Mouse (Mus musculus) embryonic facial prominence, embryonic 14.5 days (tissue): ENCODE results near the gene Gal3st2b. TPM values are rescaled to one million over a fixed set of nuclear protein-coding genes. Genes with fewer than 3 reads are reported as not detected.
"Not testable (repeated sequence)": the region's sequence is repeated elsewhere in the genome, so short reads cannot be mapped to it uniquely, and the experiment has no call there.

Source experiments
- ATAC-seq: fragments of 200-750 bp; cut with Nextera tagmentation; 2 replicates; pipeline ENCODE4 v1.8.0; 2017; ENCODE audit warnings: low read depth, moderate number of reproducible peaks, moderate TSS enrichment
- DNase-seq: peaks from one replicate; pipeline ENCODE4 v3.0.0-alpha.2; 2015; ENCODE audit warnings: low spot score
- H3K27ac ChIP-seq: fragments of 300-500 bp; sonication (generic); replicated peaks from 2 replicates; pipeline ENCODE4 v1.5.1; 2014; ENCODE audit warnings: low read depth, mild to moderate bottlenecking, low read length, moderate library complexity
- H3K27me3 ChIP-seq: fragments of 300-500 bp; sonication (generic); replicated peaks from 2 replicates; pipeline ENCODE4 v1.6.1; 2014; ENCODE audit warnings: low read length; ENCODE audit not compliant: control insufficient read depth, insufficient read depth
- H3K36me3 ChIP-seq: fragments of 300-500 bp; sonication (generic); 2 replicates; pipeline ENCODE4 v1.6.1; 2014; ENCODE audit warnings: low read length, mixed read lengths; ENCODE audit not compliant: control insufficient read depth, insufficient read depth
- H3K4me1 ChIP-seq: fragments of 300-500 bp; sonication (generic); 2 replicates; pipeline ENCODE4 v1.6.1; 2014; ENCODE audit warnings: antibody characterized with exemption, low read length; ENCODE audit not compliant: control insufficient read depth, insufficient read depth
- H3K4me2 ChIP-seq: fragments of 300-500 bp; sonication (generic); 2 replicates; pipeline ENCODE4 v1.6.1; 2014; ENCODE audit warnings: low read depth, mild to moderate bottlenecking, low read length, moderate library complexity, mixed read lengths
- H3K4me3 ChIP-seq: fragments of 300-500 bp; sonication (generic); 2 replicates; pipeline ENCODE4 v1.5.1; 2014; ENCODE audit warnings: low read depth, mild to moderate bottlenecking, low read length
- H3K9ac ChIP-seq: fragments of 300-500 bp; sonication (generic); 2 replicates; pipeline ENCODE4 v1.6.1; 2014; ENCODE audit warnings: low read depth, mild to moderate bottlenecking, low read length, moderate library complexity, mixed read lengths
- H3K9me3 ChIP-seq: fragments of 300-500 bp; sonication (generic); 2 replicates; pipeline ENCODE4 v1.6.1; 2016; ENCODE audit warnings: low read length; ENCODE audit not compliant: control insufficient read depth
- WGBS: fragments of 180-500 bp; shearing (Covaris S2); extraction: QIAGEN DNeasy Blood & Tissue Kit; methylation state at CpG from one replicate; pipeline ENCODE4 v1.1.7; 2014; 5-methylcytosine and 5-hydroxymethylcytosine counted together
- polyA plus RNA-seq: library from polyadenylated mRNA; unstranded; fragments of >200 nt; fragmentation: Nextera tagmentation; extraction: Ambion mirVana; gene quantifications from 2 replicates; pipeline ENCODE4 v1.2.1, GENCODE M21; 2014

The Gal3st2b gene
- polyA plus RNA-seq, 1 experiment from 2014 or later = not detected

DNA sequence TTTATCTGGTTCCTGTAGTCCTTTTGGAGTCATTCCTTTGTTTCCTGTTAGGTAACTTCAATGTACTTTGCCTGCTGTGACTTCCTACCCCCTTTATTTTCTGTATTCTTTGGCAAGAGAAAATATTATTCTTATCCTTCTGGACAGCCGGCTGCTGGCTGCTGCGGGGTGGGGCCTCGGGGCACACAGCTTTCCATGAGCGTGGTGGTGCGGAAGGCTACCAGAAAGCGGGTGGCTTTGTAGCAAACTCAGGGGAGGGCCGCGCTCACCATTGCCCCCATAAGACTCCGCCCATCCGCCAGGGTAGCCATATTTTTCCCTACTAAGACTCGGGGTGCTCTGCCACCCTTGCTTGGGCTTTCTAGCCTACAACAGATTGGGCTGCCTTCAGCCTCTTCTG lies 31.0 kb downstream of the Gal3st2b start:
- H3K27me3 ChIP-seq, H3K4me1 ChIP-seq, H3K36me3 ChIP-seq, DNase-seq, H3K4me2 ChIP-seq, H3K9me3 ChIP-seq, H3K27ac ChIP-seq, H3K4me3 ChIP-seq, H3K9ac ChIP-seq, ATAC-seq: not testable (repeated sequence)
- no CpG with 5 or more reads among the region's 11 CpGs for WGBS

DNA sequence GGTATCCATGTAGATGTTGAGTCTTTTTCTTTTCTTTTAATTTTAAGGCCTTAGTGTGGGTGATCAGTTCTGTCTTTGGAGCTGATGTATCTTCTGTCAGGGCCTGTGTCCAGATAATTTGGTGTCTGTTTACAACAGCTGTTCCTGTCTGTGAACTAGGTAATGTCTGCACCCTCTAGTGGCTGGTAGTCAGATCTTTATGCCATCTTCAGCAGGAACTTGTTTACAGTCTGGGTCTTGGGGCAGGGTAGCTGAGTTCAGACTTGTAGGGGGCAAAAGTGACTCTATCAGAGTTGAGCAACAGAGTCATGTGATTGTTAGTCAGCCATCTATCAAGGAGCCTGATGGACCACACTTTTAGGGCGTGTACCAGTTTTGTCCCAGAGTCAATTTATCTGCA lies 48.4 kb downstream of the Gal3st2b start:
- not testable (repeated sequence) for H3K27me3 ChIP-seq, H3K9ac ChIP-seq, H3K9me3 ChIP-seq, H3K36me3 ChIP-seq, DNase-seq, H3K27ac ChIP-seq, H3K4me1 ChIP-seq, H3K4me2 ChIP-seq, H3K4me3 ChIP-seq
- no CpG with 5 or more reads among the region's 1 CpGs for WGBS
- ATAC-seq = 0 out of 2 replicates have a peak, but pooled peaks have one; percentile 37

DNA sequence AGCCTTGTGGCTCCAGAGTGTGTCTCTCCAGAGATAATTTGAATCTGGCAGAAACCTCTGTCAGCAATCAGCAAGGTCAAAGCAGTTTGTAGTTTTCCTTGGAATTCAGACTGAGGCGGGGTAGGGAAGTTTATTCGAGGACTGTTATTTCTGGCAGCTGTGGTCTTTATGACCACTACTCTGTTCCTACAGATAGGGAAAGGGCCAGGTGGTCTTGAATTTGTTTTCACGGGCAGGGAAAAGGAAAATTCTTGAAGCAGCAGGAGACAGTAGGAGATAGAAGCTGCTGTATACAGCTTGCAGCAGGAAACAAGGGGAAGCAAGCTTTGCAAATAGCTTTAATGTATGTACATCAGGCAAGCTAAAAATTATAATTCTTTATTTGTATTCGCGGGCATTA lies 52.3 kb downstream of the Gal3st2b start:
- WGBS = 30% methylated on average over 2 of the region's 5 CpGs
- H3K27ac ChIP-seq, ATAC-seq, H3K4me2 ChIP-seq, H3K27me3 ChIP-seq, H3K4me3 ChIP-seq, H3K4me1 ChIP-seq, DNase-seq, H3K9me3 ChIP-seq, H3K9ac ChIP-seq, H3K36me3 ChIP-seq: not testable (repeated sequence)

DNA sequence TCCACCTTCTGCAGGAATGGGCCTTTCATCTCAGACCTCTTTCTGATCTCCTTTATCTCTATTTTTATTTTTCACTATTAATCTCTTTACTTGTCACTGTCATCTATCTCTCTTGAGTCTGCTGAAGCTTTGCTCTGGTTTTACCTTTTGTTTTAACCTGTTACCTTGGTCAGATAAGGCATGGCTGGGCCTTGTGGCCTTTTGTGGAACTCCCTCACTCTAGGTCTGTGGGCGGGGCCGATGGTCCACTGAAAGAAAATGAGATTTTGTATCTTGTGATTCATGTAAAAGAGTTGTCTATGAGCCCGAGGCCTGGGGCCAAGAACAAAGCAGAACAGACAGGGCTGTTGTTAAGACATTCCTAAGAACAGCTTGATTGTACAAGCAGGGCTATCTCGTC lies 52.7 kb downstream of the Gal3st2b start:
- H3K27me3 ChIP-seq, H3K4me1 ChIP-seq, DNase-seq, H3K27ac ChIP-seq, ATAC-seq, H3K9me3 ChIP-seq, H3K4me2 ChIP-seq, H3K9ac ChIP-seq, H3K36me3 ChIP-seq, H3K4me3 ChIP-seq: not testable (repeated sequence)
- WGBS = no CpG with 5 or more reads among the region's 4 CpGs

DNA sequence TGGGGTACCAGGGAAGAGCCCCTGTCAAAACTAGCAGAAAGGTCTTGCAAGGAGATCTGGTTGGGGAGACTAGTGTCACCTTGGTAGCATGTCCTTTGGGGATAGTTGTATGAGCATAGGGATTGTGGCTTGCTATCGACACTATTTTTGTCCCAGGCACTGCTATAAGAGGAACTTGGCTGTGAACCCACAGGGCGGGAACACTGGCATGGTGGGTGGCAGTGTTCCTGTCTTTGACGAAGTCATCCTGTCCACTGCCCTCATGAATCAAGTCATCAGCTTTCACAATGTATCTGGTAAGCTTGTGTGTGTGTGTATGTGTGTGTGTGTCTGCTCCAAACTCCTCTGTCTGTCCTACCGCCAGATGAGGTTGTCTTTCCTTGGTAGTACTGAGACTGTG lies 57.7 kb downstream of the Gal3st2b start:
- H3K36me3 ChIP-seq, H3K27ac ChIP-seq, H3K4me3 ChIP-seq, ATAC-seq, H3K9ac ChIP-seq, H3K4me2 ChIP-seq, DNase-seq, H3K27me3 ChIP-seq, H3K9me3 ChIP-seq, H3K4me1 ChIP-seq: not testable (repeated sequence)
- no CpG with 5 or more reads among the region's 4 CpGs for WGBS

DNA sequence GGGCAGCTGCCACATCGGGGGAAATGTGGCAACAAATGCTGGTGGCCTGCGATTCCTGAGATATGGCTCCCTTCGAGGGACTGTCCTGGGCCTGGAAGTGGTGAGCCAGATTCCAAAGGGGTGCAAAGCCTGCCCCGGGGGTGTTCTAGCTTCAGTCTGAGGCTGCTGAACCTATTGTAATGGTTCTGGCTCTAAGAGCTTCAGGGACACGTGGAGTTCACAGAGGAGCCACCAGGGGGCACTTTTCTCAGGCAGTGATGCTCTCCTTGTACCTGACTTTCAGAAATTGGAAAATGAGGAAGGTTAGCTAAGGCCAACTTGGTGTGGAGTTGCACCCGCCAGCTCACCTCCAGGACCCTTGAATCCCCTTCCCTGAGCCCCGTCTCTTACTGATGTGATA lies 60.2 kb downstream of the Gal3st2b start:
- H3K36me3 ChIP-seq, H3K9ac ChIP-seq, H3K4me1 ChIP-seq, H3K9me3 ChIP-seq, H3K27ac ChIP-seq, H3K27me3 ChIP-seq, ATAC-seq, DNase-seq, H3K4me3 ChIP-seq, H3K4me2 ChIP-seq: not testable (repeated sequence)
- no CpG with 5 or more reads among the region's 7 CpGs for WGBS

DNA sequence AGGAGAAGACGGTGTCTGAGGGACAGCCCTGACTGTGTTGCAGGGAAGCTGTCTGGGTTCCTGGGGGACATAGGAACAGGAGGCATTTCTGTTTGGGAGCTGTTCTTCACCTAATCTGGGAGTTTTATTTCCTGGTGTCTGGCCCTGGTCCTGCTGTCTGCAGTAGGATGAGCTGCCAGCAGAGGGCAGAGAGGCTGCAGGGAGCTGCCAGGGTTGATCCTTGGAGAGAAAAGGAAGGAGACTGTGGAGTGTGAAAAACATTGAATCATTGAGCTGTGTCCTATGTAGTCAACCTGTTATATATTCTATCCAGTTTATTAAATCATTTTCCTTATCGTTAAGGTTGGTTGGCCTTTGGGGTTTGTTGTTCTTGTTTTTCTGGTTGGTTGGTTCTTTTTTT lies 62.8 kb downstream of the Gal3st2b start:
- H3K4me2 ChIP-seq, H3K27me3 ChIP-seq, H3K4me3 ChIP-seq, H3K4me1 ChIP-seq, DNase-seq, H3K36me3 ChIP-seq, H3K27ac ChIP-seq, H3K9ac ChIP-seq, H3K9me3 ChIP-seq: not testable (repeated sequence)
- WGBS = no CpG with 5 or more reads among the region's 2 CpGs
- peak; percentile 79; the same call in 1 of the 2 replicates for ATAC-seq

DNA sequence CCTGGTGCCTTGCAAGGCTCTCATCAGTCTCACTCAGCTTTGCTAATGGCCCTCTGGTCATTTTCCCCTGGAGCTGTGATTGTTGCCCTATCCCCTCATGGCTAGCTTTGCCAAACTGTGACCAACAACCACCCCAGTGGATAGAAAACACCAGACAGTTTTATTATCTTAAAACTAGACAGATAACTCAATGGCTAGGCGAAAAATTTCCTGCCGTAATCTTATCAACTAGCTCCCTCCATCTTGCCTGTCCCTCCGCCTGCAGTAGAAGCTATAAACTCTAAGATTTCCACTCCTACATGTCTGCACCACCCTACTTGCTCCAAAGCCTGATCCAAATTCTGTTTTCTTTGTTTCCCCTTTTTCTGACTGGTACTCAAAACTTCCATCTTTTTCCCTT lies 68.1 kb downstream of the Gal3st2b start:
- no peaks in the 10 kb centered on the region for H3K36me3 ChIP-seq
- no peaks in the 10 kb centered on the region for H3K9me3 ChIP-seq
- H3K9ac ChIP-seq = no peak overlapping the region
- H3K27ac ChIP-seq = no peak overlapping the region
- no peak overlapping the region for H3K4me3 ChIP-seq
- H3K4me2 ChIP-seq = no peak overlapping the region
- H3K4me1 ChIP-seq = no peaks in the 10 kb centered on the region
- ATAC-seq = no peak
- WGBS = 91% methylated on average over 3 of the region's 3 CpGs
- H3K27me3 ChIP-seq = no peaks in the 10 kb centered on the region
- DNase-seq = no peak

DNA sequence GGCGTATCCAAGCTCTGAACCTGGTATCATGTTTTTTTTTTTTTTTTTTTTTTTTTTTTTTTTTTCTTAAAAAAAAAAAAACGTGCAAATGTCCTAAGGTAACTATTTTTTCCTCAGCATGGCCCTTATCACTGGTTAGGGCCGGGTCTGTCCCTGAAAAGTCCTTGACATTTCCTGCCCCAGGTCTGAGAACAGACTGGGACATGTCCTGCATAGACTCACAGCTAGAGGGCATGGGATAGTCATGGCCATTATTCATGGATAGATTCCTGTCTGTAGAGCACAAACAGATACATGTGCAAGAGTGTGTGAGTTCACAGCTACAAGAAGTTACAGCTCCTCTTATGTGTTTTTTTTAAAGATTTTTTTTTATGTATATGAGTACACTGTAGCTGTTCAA lies 70.7 kb downstream of the Gal3st2b start:
- 58% methylated on average over 3 of the region's 3 CpGs for WGBS
- Histone ChIP-seq H3K4me2 (no peak overlapping the region), H3K9me3 (no peaks in the 10 kb centered on the region), H3K4me1 (no peaks in the 10 kb centered on the region), H3K27ac (no peak overlapping the region), H3K4me3 (no peak overlapping the region), H3K9ac (no peak overlapping the region), H3K27me3 (no peaks in the 10 kb centered on the region), H3K36me3 (no peaks in the 10 kb centered on the region)
- no peak for ATAC-seq
- DNase-seq = no peak
